Mouse (Mus musculus): ENCODE results near the gene Anapc16. TPM values are rescaled to one million over a fixed set of nuclear protein-coding genes. Genes with fewer than 3 reads are reported as not detected.

Gene Anapc16
- polyA plus RNA-seq, 1 experiment = 41.3 TPM

DNA sequence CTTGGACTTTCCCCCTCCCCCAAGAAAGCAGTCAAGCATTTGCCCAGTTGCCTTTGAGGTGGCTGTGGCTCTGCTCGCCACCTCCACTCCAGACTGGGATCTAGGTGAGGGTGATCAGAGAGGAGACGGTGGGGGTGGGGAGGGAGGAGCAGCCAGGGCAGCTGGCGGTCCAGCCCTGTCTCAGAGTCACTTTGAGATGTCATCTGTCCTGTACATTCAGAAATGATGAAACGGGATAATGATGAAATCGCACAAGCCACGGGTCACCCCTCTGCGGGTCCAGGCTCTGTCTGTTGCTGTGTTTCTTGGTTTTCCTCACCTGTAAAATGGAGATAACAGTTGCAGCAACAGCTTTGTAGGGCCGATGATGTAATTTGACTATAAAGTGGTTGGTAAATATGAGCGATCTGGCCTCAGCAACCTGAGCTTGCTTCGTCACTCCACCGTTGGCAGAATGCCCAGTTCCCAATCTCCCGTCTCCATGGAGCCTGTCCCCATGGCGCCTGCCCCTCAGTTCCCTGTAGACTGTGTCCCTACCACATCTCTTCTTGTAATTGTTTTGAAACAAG lies 59.4 kb downstream of the Anapc16 start:
- TF ChIP-seq CTCF (IDR thresholded peaks at IDR 0.05; ENCODE audit: control insufficient read depth, insufficient read depth, insufficient replicate concordance, low read depth, low read length) (no peak), POLR2A (IDR thresholded peaks at IDR 0.05; ENCODE audit: control insufficient read depth, low read depth, low read length) (no peak)
- H3K4me3 ChIP-seq (ENCODE audit: control insufficient read depth, low read depth, low read length) = no peak overlapping the region; the same call in 1 of the 2 replicates
- no peak overlapping the region for H3K27ac ChIP-seq (ENCODE audit: control insufficient read depth, insufficient read depth, low read depth, low read length)
- no peaks in the 10 kb centered on the region for H3K27me3 ChIP-seq (ENCODE audit: control insufficient read depth, insufficient read depth, low read length)
- H3K36me3 ChIP-seq (ENCODE audit: control insufficient read depth, insufficient read depth, low read length) = no peaks in the 10 kb centered on the region
- peaks cover 12% of the 10 kb centered on the region for H3K4me1 ChIP-seq (ENCODE audit: control insufficient read depth, insufficient read depth, low read length)

GRCm38 (mm10) chr10:59942847-59943420 lies 60.0 kb downstream of the Anapc16 start:
- Histone ChIP-seq H3K27ac (ENCODE audit: control insufficient read depth, insufficient read depth, low read depth, low read length) (no peak overlapping the region), H3K27me3 (ENCODE audit: control insufficient read depth, insufficient read depth, low read length) (no peaks in the 10 kb centered on the region), H3K4me1 (ENCODE audit: control insufficient read depth, insufficient read depth, low read length) (peaks cover 12% of the 10 kb centered on the region), H3K36me3 (ENCODE audit: control insufficient read depth, insufficient read depth, low read length) (no peaks in the 10 kb centered on the region), H3K4me3 (ENCODE audit: control insufficient read depth, low read depth, low read length) (no peak overlapping the region; the same call in 1 of the 2 replicates)
- TF ChIP-seq POLR2A (IDR thresholded peaks at IDR 0.05; ENCODE audit: control insufficient read depth, low read depth, low read length) (no peak), CTCF (IDR thresholded peaks at IDR 0.05; ENCODE audit: control insufficient read depth, insufficient read depth, insufficient replicate concordance, low read depth, low read length) (no peak)

- Histone ChIP-seq H3K27ac (ENCODE audit: control insufficient read depth, insufficient read depth, low read depth, low read length) (no peak overlapping the region), H3K4me3 (ENCODE audit: control insufficient read depth, low read depth, low read length) (no peak overlapping the region; the same call in 1 of the 2 replicates), H3K36me3 (ENCODE audit: control insufficient read depth, insufficient read depth, low read length) (no peaks in the 10 kb centered on the region), H3K27me3 (ENCODE audit: control insufficient read depth, insufficient read depth, low read length) (no peaks in the 10 kb centered on the region), H3K4me1 (ENCODE audit: control insufficient read depth, insufficient read depth, low read length) (peaks cover 12% of the 10 kb centered on the region)
- no peak for TF ChIP-seq POLR2A (IDR thresholded peaks at IDR 0.05; ENCODE audit: control insufficient read depth, low read depth, low read length)
- TF ChIP-seq CTCF (IDR thresholded peaks at IDR 0.05; ENCODE audit: control insufficient read depth, insufficient read depth, insufficient replicate concordance, low read depth, low read length) = no peak
These were observed 60.6 kb downstream of the Anapc16 start for GRCm38 (mm10) chr10:59942281-59942846.

GRCm38 (mm10) chr10:59939081-59939480 lies 63.9 kb downstream of the Anapc16 start:
- no peaks in the 10 kb centered on the region for H3K36me3 ChIP-seq (ENCODE audit: control insufficient read depth, insufficient read depth, low read length)
- TF ChIP-seq POLR2A (IDR thresholded peaks at IDR 0.05; ENCODE audit: control insufficient read depth, low read depth, low read length) = no peak
- TF ChIP-seq CTCF (IDR thresholded peaks at IDR 0.05; ENCODE audit: control insufficient read depth, insufficient read depth, insufficient replicate concordance, low read depth, low read length) = no peak
- H3K27ac ChIP-seq (ENCODE audit: control insufficient read depth, insufficient read depth, low read depth, low read length) = no peak overlapping the region
- H3K4me1 ChIP-seq (ENCODE audit: control insufficient read depth, insufficient read depth, low read length) = peaks cover 12% of the 10 kb centered on the region
- no peaks in the 10 kb centered on the region for H3K27me3 ChIP-seq (ENCODE audit: control insufficient read depth, insufficient read depth, low read length)
- H3K4me3 ChIP-seq (ENCODE audit: control insufficient read depth, low read depth, low read length) = no peak overlapping the region

GRCm38 (mm10) chr10:59938662-59939061 lies 64.3 kb downstream of the Anapc16 start:
- H3K36me3 ChIP-seq (ENCODE audit: control insufficient read depth, insufficient read depth, low read length) = no peaks in the 10 kb centered on the region
- no peak overlapping the region for H3K27ac ChIP-seq (ENCODE audit: control insufficient read depth, insufficient read depth, low read depth, low read length)
- no peak overlapping the region for H3K4me3 ChIP-seq (ENCODE audit: control insufficient read depth, low read depth, low read length)
- no peaks in the 10 kb centered on the region for H3K27me3 ChIP-seq (ENCODE audit: control insufficient read depth, insufficient read depth, low read length)
- peaks cover 10% of the 10 kb centered on the region for H3K4me1 ChIP-seq (ENCODE audit: control insufficient read depth, insufficient read depth, low read length)
- TF ChIP-seq CTCF (IDR thresholded peaks at IDR 0.05; ENCODE audit: control insufficient read depth, insufficient read depth, insufficient replicate concordance, low read depth, low read length) = no peak

Other genes starting within 250 kb of the Anapc16 start
- gene Dnajb12, start 123.6 kb downstream of the Anapc16 start, polyA plus RNA-seq (2012; rRNA removed) = 47.0 and 47.7 TPM in 2 replicates
- 19.9 and 23.0 TPM in 2 replicates for gene Ddit4, start 51.3 kb downstream of the Anapc16 start, polyA plus RNA-seq (2012; rRNA removed)
- gene Ascc1, start 330 bp downstream of the Anapc16 start, polyA plus RNA-seq (2012; rRNA removed) = 97.0 and 99.2 TPM in 2 replicates
- 50.8 and 63.9 TPM in 2 replicates for gene Spock2, start 103.1 kb upstream of the Anapc16 start, polyA plus RNA-seq (2012; rRNA removed)
- gene Chst3, start 216.1 kb upstream of the Anapc16 start, polyA plus RNA-seq (2012; rRNA removed) = 0.34 and 0.52 TPM in 2 replicates